Mouse (Mus musculus): ENCODE results near the gene Armcx5.
A peak's percentile ranks its signal among the peaks of the same experiment; 100 is the strongest.
"Not testable (repeated sequence)": the region's sequence is repeated elsewhere in the genome, so short reads cannot be mapped to it uniquely, and the experiment has no call there.

Armcx5 gene

GRCm38 (mm10) chrX:135742304-135743055, at the start of gene Armcx5, which contains the start of gene Gprasp1:
Gene Armcx5 (plus strand): TSS chrX:135742733.
Gene Gprasp1 (plus strand): TSS chrX:135742733.
- peak; percentile 89 for DNase-seq (ENCODE audit: low spot score)

DNA sequence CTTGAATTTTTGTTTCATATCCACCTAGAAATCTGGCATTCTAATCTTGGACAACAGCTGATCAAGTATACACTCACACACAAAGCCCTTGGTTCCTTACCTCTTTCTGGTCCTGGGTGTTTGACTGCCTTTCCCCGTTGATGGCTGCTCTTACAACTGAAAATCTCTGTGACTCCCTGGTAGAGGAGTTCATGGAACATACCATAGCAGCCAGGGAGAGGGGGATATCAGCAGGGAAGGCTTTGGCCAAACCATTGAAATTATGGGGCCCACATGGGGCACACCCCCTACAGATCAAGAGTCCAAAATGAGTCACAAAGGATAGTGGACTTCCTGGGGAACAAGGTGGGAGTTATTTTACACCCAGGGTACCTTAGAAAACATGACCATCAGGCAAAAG, 48.9 kb upstream of the Armcx5 start, which contains the start of gene Tcp11x2:
TSS of gene Tcp11x2 (minus strand) at position 158 of the 400 bp plus-strand sequence.
- no peak for DNase-seq (ENCODE audit: low spot score)

- DNase-seq (ENCODE audit: low spot score), result no peak
Observed at GRCm38 (mm10) chrX:135703111-135703510, 39.4 kb upstream of the Armcx5 start.

GRCm38 (mm10) chrX:135704349-135704748, 38.2 kb upstream of the Armcx5 start:
- peak; percentile 6 for DNase-seq (ENCODE audit: low spot score)

- no peak for DNase-seq (ENCODE audit: low spot score)
Observed at GRCm38 (mm10) chrX:135712845-135713244, 29.7 kb upstream of the Armcx5 start.

DNA sequence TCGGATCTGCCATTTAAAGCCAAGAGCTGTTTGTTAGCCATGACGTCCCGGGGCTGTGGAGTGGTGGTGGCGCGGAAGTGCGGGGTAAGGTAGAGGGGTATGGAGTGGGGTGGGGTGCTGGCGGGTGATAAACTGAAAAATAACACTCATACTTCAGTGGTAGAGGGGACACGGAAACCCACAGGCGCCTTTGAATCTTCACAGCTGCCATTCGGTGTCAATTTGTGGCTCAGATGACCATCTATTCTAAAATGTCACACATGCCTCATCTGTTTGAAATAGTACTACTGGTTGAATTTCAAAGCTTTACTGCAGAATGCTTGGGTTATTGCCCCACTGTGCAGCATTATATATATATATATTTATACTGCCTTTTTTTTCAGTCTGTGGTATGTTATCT, 17.4 kb upstream of the Armcx5 start, which contains the start of gene Tmsb15a:
TSS of gene Tmsb15a (minus strand) at position 101 of the 400 bp plus-strand sequence.
- no peak for DNase-seq (ENCODE audit: low spot score)

DNA sequence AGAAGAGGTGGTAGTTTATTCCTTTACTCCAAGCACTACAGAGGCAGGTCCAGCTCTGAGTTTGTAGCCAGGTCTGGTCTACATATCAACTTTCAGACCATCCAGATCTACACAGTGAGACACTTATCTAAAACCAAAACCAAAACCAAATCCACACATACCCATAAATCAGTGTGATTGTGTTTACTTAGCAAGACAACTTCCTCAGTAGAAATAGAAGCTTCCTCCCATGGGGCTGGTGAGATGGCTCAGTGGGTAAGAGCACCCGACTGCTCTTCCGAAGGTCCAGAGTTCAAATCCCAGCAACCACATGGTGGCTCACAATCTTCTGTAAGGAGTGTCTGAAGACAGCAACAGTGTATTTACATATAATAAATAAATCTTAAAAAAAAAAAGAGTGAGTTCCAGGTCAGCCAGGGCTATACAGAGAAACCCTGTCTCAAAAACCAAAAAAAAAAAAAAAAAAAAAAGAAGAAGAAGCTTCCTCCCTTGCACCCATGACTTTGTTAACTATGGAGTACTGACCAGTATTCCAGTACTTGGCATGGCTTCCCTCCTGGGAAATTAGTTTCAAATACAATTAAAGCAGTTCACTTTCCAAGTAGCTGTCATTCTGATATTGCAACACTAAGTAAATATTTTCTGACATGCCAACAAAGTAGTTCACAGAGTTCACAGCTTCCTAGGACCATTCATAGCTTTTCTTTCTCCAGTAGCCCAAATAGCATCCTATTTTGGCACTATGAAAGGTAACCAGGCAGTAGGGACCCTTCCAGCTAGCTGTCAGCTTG, 3.6 kb upstream of the Armcx5 start:
- peak; percentile 52 for DNase-seq (ENCODE audit: low spot score)

- no peak for DNase-seq (ENCODE audit: low spot score)
Observed at GRCm38 (mm10) chrX:135743056-135743355, 473 bp downstream of the Armcx5 start.

GRCm38 (mm10) chrX:135745376-135745775, 2.8 kb downstream of the Armcx5 start:
- not testable (repeated sequence) for DNase-seq (ENCODE audit: low spot score)

DNA sequence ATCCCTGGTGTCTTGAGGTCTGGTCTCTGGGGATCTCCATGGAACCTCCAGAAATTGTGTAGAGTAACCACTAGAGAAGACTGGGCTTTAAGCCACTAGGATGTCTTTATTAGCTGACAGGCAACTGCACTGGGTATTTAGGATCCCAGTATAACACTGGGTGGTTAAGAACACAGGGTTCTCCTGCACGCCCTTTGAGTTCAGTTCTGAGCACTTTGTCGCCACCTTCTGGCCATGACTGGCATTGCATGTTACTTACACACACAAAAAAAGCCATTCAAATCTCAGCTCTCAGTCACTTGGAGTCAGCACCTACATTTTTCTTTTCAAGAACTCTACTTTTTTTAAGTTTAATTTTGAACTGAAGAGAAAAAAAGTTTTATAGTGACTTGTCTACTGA, 10.3 kb downstream of the Armcx5 start:
- DNase-seq (ENCODE audit: low spot score), result peak; percentile 80

DNA sequence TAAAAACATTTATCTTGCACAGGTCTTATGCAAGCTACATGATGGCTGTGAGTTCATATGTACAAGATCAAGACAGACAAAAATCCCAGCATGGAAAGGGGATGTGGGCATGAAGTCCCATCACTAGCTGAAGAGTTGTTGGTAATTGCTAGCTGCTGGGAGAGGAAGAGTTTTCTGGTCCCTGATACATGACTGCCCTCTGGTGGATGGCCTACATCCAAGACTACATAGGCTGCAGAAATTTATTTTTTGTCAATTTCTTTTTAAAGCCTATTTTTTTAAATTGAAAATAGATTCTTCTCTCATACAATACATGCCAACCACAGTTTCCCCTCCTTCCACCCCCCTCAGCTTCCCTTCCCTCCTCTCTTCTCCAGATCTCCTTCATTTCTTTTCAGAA, 19.2 kb downstream of the Armcx5 start:
- DNase-seq (ENCODE audit: low spot score), result peak; percentile 56

GRCm38 (mm10) chrX:135768043-135768548, 25.6 kb downstream of the Armcx5 start:
- no peak for DNase-seq (ENCODE audit: low spot score)

DNA sequence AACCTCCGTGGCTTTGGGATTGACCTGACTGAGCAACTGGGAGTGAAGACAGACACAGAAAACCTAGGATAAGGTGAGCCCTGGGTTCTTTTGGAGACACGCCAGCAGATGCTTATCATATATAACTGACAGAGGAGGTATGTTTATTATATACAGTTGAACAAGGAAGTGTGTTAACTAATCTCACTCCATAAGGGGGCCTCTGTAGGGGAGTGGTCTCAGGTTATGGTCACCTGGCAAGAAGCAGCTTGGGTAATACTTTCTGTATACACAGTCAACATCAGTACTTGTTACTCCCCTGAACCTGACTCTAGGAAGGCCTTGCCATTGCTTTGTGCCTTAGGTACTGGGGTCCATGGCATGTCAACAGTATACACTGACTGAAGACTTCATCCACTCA, 26.0 kb downstream of the Armcx5 start:
- no peak for DNase-seq (ENCODE audit: low spot score)

DNA sequence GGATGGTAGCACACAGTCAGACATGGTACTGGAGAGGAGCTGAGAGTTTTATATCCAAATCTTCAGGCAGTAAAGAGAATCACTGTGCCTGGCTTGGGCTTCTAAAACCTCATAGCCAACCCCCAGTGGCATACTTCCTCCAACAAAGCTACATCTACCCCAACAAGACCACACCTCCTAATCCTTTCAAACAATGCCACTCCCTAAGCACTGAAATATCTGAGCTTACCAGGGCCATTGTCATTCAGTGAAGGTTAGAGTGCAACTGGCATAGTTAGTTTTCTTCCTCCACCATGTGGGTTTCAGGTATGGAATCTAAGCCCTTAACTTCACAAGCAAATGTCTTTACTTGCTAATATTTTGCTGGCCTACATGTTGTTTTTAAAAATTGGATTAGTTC, 49.0 kb downstream of the Armcx5 start:
- DNase-seq (ENCODE audit: low spot score), result no peak

- DNase-seq (ENCODE audit: low spot score), result no peak
Observed at GRCm38 (mm10) chrX:135792326-135792725, 49.8 kb downstream of the Armcx5 start.

- not testable (repeated sequence) for DNase-seq (ENCODE audit: low spot score)
Observed at GRCm38 (mm10) chrX:135795591-135796304, 53.2 kb downstream of the Armcx5 start.

- not testable (repeated sequence) for DNase-seq (ENCODE audit: low spot score)
Observed at GRCm38 (mm10) chrX:135796305-135797211, 54.0 kb downstream of the Armcx5 start.

Measured in adipocyte (in vitro differentiated cells).